Mouse (Mus musculus): ENCODE results near the gene Lbh. TPM values are rescaled to one million over a fixed set of nuclear protein-coding genes. Genes with fewer than 3 reads are reported as not detected.

The Lbh gene
- polyA plus RNA-seq, 1 experiment, result 37.7 TPM

DNA sequence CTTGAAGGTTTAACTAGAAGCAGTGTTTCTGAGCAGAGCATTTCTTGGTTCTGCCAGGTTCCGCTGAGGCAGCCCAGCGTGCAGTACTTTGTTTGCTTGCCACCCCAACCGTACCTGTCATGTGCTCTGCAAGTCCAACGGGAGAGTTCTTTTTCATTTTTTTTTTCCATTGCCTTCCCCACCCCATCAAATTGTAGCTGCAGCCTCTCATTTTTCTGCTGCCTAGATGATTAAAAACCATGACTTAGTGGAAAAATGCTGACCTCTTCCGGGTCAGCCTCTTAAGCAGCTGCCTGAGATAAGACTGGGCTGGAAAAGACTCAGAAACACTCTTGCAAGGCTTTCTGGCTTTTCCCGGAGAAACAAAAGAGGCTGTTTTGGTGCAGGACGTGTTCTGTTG is 17.8 kb downstream of the Lbh start:
- no peak overlapping the region for H3K27ac ChIP-seq (ENCODE audit: insufficient read depth, low read length)
- H3K4me3 ChIP-seq (ENCODE audit: insufficient read depth, low read length), result no peak overlapping the region
- H3K4me1 ChIP-seq (ENCODE audit: control insufficient read depth, insufficient read depth, low read length), result peaks cover 4% of the 10 kb centered on the region
- TF ChIP-seq POLR2A (IDR thresholded peaks at IDR 0.05; ENCODE audit: extremely low read depth, insufficient read depth, low read length) (no peak), CTCF (IDR thresholded peaks at IDR 0.05; ENCODE audit: extremely low read depth, insufficient read depth, low read length) (no peak)

DNA sequence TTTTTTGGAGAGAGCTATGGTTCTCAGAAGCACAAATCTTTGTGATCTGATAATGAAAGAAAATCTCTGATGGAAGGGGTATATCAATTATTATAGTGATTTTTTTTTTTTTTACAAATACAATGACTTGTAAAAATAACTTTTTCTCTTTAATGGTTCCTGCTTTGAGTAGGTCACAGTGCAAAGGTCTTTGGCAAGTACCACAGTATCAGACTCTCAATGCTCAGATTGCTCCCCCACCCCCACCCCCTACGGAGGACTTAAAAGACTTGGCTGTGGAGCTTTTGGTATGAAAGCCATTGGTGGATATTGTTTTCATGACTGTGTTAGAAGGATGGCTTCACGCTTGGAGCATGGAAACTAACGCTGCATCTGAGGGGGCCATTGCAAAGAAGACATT is 18.2 kb downstream of the Lbh start:
- Histone ChIP-seq H3K4me3 (ENCODE audit: insufficient read depth, low read length) (no peak overlapping the region), H3K27ac (ENCODE audit: insufficient read depth, low read length) (no peak overlapping the region), H3K4me1 (ENCODE audit: control insufficient read depth, insufficient read depth, low read length) (peaks cover 4% of the 10 kb centered on the region)
- TF ChIP-seq POLR2A (IDR thresholded peaks at IDR 0.05; ENCODE audit: extremely low read depth, insufficient read depth, low read length), result no peak
- TF ChIP-seq CTCF (IDR thresholded peaks at IDR 0.05; ENCODE audit: extremely low read depth, insufficient read depth, low read length), result no peak

- Histone ChIP-seq H3K4me1 (ENCODE audit: control insufficient read depth, insufficient read depth, low read length) (peaks cover 4% of the 10 kb centered on the region), H3K4me3 (ENCODE audit: insufficient read depth, low read length) (no peak overlapping the region), H3K27ac (ENCODE audit: insufficient read depth, low read length) (no peak overlapping the region)
- TF ChIP-seq CTCF (IDR thresholded peaks at IDR 0.05; ENCODE audit: extremely low read depth, insufficient read depth, low read length) (no peak), POLR2A (IDR thresholded peaks at IDR 0.05; ENCODE audit: extremely low read depth, insufficient read depth, low read length) (no peak)
These were observed 19.1 kb downstream of the Lbh start for GRCm38 (mm10) chr17:72937204-72937603.

DNA sequence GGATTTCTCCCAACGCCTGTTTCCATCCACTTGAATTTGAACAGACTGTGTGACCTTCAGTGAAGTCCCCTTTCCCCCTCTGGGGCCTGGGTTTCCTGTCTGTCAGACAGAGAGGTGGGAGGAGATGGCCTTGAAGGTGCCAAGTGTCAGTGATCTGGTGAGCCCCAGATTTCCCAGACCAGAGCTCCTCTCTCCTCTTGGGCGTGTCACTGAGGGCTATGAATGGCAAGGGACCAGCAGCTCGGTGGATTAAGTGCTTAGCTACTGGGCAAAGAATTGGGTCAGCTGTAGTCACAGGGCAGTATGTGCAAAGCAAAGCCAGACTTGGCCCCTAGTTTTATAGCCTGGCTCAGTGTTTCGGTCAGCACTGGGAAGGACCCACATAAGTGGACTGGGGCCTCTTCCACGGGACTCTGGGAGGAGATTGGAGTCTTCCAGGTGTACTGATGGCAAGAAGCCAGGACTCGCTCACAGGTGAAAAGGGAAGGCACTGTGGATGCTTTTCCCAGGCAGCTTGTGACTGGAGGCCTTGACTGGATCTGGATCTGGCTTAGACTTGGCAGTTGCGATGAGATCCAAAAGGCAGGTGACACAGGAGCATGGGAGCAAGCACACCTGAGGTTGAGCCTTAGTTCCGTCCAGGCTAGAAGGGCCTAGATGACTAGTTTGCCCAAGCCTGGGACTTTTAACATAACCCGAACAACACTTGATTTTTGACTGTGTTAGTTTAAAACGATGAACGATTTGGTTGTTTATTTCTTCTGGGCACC is 20.1 kb downstream of the Lbh start:
- no peak overlapping the region for H3K4me3 ChIP-seq (ENCODE audit: insufficient read depth, low read length)
- H3K4me1 ChIP-seq (ENCODE audit: control insufficient read depth, insufficient read depth, low read length), result peaks cover 4% of the 10 kb centered on the region
- H3K27ac ChIP-seq (ENCODE audit: insufficient read depth, low read length), result no peak overlapping the region
- TF ChIP-seq CTCF (IDR thresholded peaks at IDR 0.05; ENCODE audit: extremely low read depth, insufficient read depth, low read length) (no peak), POLR2A (IDR thresholded peaks at IDR 0.05; ENCODE audit: extremely low read depth, insufficient read depth, low read length) (no peak)

DNA sequence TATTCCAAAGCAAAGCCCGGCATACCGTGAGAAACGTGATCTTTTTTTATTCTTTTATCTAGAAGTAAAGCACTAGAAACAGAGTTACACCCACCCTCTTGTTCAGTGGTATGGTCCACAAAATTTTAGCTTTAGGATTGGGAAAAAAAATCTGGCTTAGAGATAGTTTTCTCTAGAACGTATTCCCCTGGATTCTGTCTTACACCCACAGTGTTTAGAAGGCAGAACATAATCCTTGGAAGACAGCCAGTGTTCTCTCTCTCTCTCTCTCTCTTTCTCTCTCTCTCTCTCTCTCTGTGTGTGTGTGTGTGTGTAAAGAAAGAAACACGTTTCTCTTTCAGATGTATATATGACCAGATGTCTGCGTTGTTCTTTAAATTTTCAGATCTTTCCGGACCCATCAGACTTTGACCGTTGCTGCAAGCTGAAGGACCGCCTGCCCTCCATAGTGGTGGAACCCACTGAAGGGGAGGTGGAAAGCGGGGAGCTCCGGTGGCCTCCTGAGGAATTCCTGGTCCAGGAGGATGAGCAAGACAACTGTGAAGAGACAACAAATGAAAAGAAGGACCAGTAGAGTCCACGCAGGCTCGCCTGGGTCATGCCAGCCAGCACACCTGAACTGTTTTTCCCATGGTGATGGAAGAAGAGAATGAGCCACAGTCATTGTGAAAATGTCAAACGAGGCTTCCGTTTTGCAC is 20.9 kb downstream of the Lbh start:
- Histone ChIP-seq H3K4me3 (ENCODE audit: insufficient read depth, low read length) (no peak overlapping the region), H3K27ac (ENCODE audit: insufficient read depth, low read length) (no peak overlapping the region), H3K4me1 (ENCODE audit: control insufficient read depth, insufficient read depth, low read length) (peaks cover 4% of the 10 kb centered on the region)
- TF ChIP-seq CTCF (IDR thresholded peaks at IDR 0.05; ENCODE audit: extremely low read depth, insufficient read depth, low read length) (no peak), POLR2A (IDR thresholded peaks at IDR 0.05; ENCODE audit: extremely low read depth, insufficient read depth, low read length) (no peak)

DNA sequence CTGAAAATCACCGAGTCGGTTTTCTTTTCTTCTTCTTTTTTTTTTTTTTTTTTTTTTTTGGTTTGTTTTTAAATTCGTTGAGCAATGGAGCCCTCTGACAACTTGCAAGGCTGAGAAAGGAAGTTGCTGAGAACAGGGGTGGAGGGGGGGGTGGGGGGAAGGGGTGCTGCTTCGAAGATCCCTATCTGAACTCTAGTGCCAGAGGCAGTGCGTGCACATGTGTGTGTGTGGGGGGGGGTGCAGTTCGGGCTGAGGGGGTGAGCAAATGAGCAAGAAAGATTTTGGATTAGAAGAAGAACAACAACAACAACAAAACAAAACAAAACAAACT is 21.4 kb downstream of the Lbh start:
- Histone ChIP-seq H3K4me3 (ENCODE audit: insufficient read depth, low read length) (no peak overlapping the region), H3K4me1 (ENCODE audit: control insufficient read depth, insufficient read depth, low read length) (peaks cover 4% of the 10 kb centered on the region), H3K27ac (ENCODE audit: insufficient read depth, low read length) (no peak overlapping the region)
- no peak for TF ChIP-seq POLR2A (IDR thresholded peaks at IDR 0.05; ENCODE audit: extremely low read depth, insufficient read depth, low read length)

- Histone ChIP-seq H3K4me1 (ENCODE audit: control insufficient read depth, insufficient read depth, low read length) (no peaks in the 10 kb centered on the region), H3K27ac (ENCODE audit: insufficient read depth, low read length) (no peak overlapping the region)
- TF ChIP-seq POLR2A (IDR thresholded peaks at IDR 0.05; ENCODE audit: extremely low read depth, insufficient read depth, low read length) (no peak), CTCF (IDR thresholded peaks at IDR 0.05; ENCODE audit: extremely low read depth, insufficient read depth, low read length) (no peak)
These were observed 26.3 kb downstream of the Lbh start for GRCm38 (mm10) chr17:72944368-72944767.

DNA sequence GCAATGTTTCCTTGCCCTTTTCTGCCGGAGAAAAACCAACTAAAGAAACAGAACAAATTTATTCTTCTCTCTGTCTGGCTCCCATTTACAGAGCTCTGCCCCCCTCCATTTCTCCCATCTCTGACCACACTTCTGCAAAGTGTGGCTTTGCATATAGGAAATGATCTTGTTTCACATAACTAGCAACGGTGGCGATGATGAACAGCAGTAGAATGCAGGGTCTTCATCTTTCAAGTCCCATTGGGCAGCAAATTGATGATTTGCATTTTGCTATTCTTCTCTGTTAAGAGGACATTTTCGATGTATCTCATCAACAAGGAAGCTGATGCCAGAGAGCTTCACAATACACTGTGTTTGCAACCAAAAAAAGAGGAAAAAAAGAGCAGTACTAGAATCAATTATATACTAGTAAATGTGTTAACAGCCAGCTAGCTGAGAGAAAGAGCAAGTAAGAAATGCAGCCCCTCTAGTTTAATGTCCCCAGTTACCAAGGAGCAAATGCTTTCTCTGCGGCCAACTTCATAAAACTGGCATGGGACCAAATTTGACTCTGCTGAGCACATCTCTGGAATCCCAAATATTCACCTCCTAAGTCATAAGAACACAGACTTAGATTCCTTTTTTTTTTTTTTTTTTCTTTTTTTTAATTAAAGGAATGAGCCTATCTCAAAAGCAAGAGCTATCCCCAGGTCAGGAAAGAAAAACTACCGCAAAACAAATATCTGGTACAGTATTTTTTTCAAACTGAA is 29.2 kb downstream of the Lbh start:
- TF ChIP-seq CTCF (IDR thresholded peaks at IDR 0.05; ENCODE audit: extremely low read depth, insufficient read depth, low read length) (no peak), POLR2A (IDR thresholded peaks at IDR 0.05; ENCODE audit: extremely low read depth, insufficient read depth, low read length) (no peak)
- no peak overlapping the region for H3K4me3 ChIP-seq (ENCODE audit: insufficient read depth, low read length)
- H3K4me1 ChIP-seq (ENCODE audit: control insufficient read depth, insufficient read depth, low read length), result 0 out of 2 replicates have a peak, but pooled peaks cover 1% of the 10 kb centered on the region
- H3K27ac ChIP-seq (ENCODE audit: insufficient read depth, low read length), result no peak overlapping the region

More at GRCm38 (mm10) chr17:72944368-72944767, 26.3 kb downstream of the Lbh start:
- no peak overlapping the region for H3K4me3 ChIP-seq (ENCODE audit: insufficient read depth, low read length)

DNA sequence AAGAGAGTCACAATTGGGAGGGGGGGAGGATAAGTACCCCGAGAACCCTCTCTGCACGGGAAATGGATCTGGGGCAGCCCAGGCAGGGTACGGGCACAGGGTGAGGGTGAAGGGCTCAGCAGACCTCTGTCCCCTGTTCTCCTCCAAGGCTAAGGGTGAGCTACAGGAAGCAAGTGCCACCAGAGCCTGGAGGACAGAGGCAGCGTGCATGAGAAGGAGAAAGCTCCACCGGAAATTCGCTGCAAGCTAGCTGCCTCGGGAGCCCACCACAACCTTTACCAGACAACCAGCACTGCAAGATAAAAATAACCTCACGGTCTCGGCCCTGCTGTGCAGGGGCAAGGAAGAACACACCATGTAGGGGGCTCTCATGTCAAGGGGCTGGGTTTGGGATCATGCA is 30.0 kb downstream of the Lbh start:
- Histone ChIP-seq H3K27ac (ENCODE audit: insufficient read depth, low read length) (no peak overlapping the region), H3K4me3 (ENCODE audit: insufficient read depth, low read length) (no peak overlapping the region), H3K4me1 (ENCODE audit: control insufficient read depth, insufficient read depth, low read length) (peaks cover 1% of the 10 kb centered on the region; the same call in 1 of the 2 replicates)
- TF ChIP-seq POLR2A (IDR thresholded peaks at IDR 0.05; ENCODE audit: extremely low read depth, insufficient read depth, low read length), result no peak

Data from cortical plate, adult 2 months (tissue).